Mouse (Mus musculus) fat pad, adult 2 months (tissue): ENCODE results near the gene Amer3.
"Not testable (repeated sequence)": the region's sequence is repeated elsewhere in the genome, so short reads cannot be mapped to it uniquely, and the experiment has no call there.

Source experiments
- DNase-seq: peaks from one replicate; pipeline ENCODE4 v3.0.0-alpha.2; 2011; ENCODE audit warnings: low read depth, low spot score; ENCODE audit errors: extremely low read depth

The Amer3 gene

GRCm38 (mm10) chr1:34578851-34579781 lies at the start of gene Amer3:
Gene Amer3 (plus strand): TSS chr1:34579657.
- no peak for DNase-seq

- DNase-seq = not testable (repeated sequence)
These were observed 44.9 kb upstream of the Amer3 start for GRCm38 (mm10) chr1:34534574-34534973.

DNA sequence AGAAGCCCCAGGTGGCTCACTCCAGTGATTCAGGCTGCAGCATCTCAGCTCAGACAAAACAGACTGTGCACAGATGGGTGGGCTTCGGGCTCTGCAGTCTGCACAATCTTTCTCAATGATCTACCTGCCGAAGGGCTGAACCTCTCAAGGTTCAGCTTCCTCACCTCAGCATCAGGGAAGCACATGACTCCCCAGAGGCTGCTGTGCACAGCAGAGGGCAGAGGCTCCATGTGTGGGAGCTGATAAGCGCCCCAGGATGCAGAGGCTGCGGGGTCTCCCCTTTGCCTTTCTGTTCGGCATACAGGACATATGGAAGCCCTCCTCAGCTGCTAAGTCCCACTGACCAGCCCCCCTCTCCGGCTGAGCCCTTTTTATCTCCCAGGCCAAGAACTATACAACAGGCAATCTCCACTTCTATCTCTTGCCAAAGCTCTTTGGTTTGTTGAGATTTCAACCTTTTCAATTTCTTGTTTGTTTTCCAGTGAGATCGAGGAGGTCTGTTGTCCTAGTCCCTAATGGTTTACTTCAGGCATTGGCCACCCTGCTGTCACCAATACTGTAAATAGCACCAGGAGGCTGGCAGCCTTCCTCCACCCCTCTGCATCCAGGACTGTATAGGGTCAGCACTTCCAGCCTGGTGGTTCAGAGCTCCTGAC lies 44.3 kb upstream of the Amer3 start, which contains the start of gene Cfc1:
Gene Cfc1, plus strand, starts transcription at position 606 of the 656 bp plus-strand sequence.
- not testable (repeated sequence) for DNase-seq

DNA sequence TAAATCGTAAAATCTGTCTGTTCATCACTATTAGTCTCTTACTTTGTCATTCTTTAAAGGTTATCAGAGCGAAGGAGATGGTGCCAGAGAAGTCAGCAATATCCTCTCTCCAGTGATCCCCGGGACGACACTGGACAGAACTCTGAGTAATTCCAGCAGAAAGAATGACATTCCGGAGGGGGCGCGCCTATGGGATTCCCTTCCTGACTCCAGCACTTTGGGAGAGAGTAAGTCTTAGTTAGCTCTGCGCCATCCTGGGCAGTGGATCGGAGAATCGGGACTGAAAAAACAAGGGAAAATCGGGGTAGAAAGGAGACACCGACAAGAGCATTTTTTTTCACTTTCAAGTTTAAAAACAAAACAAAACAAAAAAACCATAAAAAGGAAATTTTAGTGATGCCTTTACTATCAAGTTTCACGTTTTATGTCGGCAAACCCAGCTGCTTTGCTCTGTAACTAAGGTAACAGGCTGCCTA lies 43.1 kb upstream of the Amer3 start:
- no peak for DNase-seq

DNA sequence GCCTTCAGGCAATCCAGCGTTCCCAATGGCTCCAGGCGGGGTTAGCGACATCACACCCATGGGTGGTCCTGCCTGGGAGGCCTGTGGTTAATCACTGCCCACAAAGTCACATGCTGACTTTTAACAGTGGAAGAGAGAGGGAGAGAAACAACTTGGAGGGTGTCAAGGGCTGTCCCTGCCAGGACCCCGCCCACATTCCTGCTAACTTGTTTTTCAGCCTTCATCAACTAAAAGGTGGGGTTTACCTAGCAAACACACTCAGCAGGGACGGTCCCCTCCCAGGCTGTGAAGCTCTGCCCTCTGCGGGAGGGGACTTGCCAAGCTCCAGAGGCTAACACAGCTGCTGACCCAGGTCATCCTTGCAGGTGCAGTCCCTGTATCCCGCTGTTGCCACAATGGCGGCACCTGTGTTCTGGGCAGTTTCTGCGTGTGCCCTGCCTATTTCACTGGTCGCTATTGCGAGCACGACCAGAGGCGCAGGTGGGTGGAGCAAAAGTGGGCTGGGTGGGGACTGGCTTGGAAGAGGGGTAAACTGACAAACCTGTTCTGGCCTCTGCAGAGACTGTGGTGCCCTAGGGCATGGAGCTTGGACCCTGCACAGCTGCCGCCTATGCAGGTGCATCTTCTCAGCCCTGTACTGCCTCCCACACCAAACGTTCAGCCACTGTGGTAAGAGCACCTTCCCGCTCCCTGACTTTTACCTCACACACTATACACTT lies 42.5 kb upstream of the Amer3 start:
- no peak for DNase-seq

GRCm38 (mm10) chr1:34547074-34547473 lies 32.4 kb upstream of the Amer3 start:
- DNase-seq = no peak

- DNase-seq = no peak
These were observed 25.8 kb upstream of the Amer3 start for GRCm38 (mm10) chr1:34553690-34554089.

DNA sequence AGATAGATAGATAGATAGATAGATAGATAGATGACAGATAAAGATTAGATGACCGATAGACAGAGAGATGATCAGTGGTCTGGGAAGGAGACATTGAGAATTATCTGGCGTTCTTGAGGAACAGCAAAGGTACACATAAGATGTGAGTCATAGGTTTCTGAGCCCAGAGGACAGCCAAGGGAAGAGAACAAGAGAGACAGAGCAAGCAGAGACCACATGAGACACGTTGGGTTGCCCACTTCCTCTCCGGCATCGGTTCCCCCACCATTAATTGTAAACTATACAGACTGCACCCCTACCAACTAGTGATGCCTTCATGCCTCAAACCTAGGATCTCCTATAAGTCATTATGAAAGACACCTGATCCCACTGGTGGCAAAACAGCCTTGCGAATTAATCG lies 25.2 kb upstream of the Amer3 start:
- no peak for DNase-seq

- no peak for DNase-seq
These were observed 18.6 kb upstream of the Amer3 start, which contains the start of gene Prss40 for GRCm38 (mm10) chr1:34560843-34561242. Gene Prss40 (minus strand): TSS chr1:34560943.

GRCm38 (mm10) chr1:34564383-34565045 lies 14.9 kb upstream of the Amer3 start:
- no peak for DNase-seq

- no peak for DNase-seq
These were observed 11.3 kb upstream of the Amer3 start for GRCm38 (mm10) chr1:34568120-34568519.

- no peak for DNase-seq
These were observed 9.6 kb upstream of the Amer3 start for GRCm38 (mm10) chr1:34569876-34570275.

DNA sequence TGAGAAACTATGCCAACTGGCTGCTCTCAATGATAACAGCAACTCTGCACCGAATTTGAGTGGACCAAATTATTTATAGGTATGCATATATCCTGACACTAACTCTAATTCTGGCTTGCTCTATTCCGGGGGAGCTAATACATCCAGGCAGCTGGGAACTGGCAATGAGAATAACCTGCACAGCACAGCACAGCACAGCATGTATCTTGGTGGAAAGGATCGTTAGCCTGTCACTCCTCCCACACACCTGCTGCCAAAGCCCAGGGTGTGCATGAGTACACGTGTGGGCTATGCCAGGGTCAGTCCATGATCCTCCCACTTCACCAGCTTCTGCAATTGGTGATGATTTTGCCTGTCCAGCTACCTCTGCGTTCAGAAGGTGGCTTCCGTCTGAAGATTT lies 8.0 kb upstream of the Amer3 start:
- no peak for DNase-seq

GRCm38 (mm10) chr1:34573221-34573620 lies 6.2 kb upstream of the Amer3 start:
- DNase-seq = no peak

- no peak for DNase-seq
These were observed 412 bp downstream of the Amer3 start for GRCm38 (mm10) chr1:34579782-34580356.

DNA sequence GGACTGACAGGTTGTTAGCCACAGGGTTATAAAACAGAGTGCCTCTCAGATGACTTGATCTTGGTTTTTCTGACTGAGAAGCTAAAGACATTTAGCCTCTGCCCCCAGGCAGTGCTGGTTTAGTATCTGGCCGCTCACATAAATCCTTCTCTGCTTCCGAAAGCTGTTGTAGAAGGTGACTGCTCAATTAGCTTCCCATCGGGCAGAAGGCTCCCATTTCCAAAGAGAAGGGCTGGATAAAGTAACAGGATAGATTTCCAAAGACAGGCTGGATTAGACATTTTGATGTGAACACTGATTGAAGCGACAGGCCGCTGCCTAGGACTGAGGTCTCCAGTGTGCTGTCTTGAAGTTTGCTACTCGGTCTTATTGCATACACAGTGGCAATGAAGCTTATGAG lies 2.8 kb downstream of the Amer3 start:
- no peak for DNase-seq

- no peak for DNase-seq
These were observed 4.4 kb downstream of the Amer3 start for GRCm38 (mm10) chr1:34583821-34584263.

GRCm38 (mm10) chr1:34584736-34585135 lies 5.3 kb downstream of the Amer3 start:
- no peak for DNase-seq

- no peak for DNase-seq
These were observed 8.0 kb downstream of the Amer3 start for GRCm38 (mm10) chr1:34587298-34588096.
